Mouse (Mus musculus) brown adipose tissue, adult 24 weeks (tissue): ENCODE measurements around the gene Pkib. TPM values are rescaled to one million over a fixed set of nuclear protein-coding genes. Genes with fewer than 3 reads are reported as not detected.

Experiments
- H3K27ac ChIP-seq: fragments of 200-500 bp; replicated peaks from 2 replicates; pipeline ENCODE4 v1.5.1; 2012; ENCODE audit warnings: low read depth, mild to moderate bottlenecking, low read length
- H3K4me1 ChIP-seq: fragments of 200-500 bp; 2 replicates; pipeline ENCODE4 v1.6.1; 2012; ENCODE audit warnings: low read length, mixed read lengths; ENCODE audit not compliant: control insufficient read depth, insufficient read depth, insufficient read length
- H3K4me3 ChIP-seq: fragments of 200-500 bp; 2 replicates; pipeline ENCODE4 v1.5.1; 2012; ENCODE audit warnings: low read depth, mild to moderate bottlenecking, low read length, moderate library complexity; ENCODE audit not compliant: insufficient read depth
- polyA plus RNA-seq: library from polyadenylated mRNA; stranded (reverse); fragments of >200 nt; gene quantifications from 2 replicates; pipeline ENCODE4 v1.2.4, GENCODE M21; 2012; ENCODE audit not compliant: missing spikeins, insufficient read depth, insufficient read length

The Pkib gene
- polyA plus RNA-seq, 1 experiment, result not detected

DNA sequence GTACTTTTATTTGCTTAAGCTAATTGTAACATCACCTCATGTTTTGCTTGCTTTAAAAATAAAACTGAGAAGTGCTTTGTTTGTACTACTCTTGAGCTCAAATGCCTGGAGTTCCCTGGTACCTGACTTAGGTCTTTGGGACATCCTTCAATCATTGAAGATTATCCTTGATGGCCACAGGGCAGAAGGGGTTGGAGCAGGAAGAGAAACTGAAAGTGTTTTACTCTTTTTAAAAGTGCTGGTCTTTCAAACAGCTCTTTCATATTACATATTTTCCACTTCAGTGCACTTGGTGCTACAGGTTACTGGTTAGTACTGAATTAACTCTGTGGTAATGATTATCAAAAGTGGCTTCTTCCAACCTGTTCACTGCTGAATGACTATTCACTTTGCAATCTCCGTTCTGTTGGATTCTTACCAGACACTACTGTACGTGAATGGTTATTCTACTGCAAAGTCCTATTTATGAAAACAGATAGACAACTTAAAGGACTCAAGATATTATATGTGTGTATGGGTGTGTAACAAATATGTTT is 123.5 kb downstream of the Pkib start:
- H3K4me1 ChIP-seq, result no peaks in the 10 kb centered on the region
- no peak overlapping the region for H3K27ac ChIP-seq
- no peak overlapping the region for H3K4me3 ChIP-seq

DNA sequence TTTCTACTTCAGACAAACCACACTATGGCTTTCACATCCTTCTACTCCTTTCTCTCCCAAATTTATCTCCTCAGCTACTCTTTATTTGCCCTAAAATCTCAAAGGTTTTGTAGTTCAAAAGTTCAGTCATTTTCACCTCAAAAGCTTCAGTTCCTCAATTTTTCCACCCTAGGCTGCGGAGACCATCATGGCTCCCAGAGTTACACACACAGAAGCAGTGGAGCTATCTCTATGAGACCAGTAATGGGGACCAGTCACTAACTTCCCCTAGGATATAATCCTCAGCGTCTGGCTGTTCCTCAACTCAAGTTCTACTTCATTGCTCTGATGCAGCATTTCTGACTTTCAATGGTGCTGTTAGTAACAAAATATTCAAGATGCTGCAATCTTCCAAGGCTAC is 127.2 kb downstream of the Pkib start:
- Histone ChIP-seq H3K4me1 (no peaks in the 10 kb centered on the region), H3K4me3 (no peak overlapping the region), H3K27ac (no peak overlapping the region)

DNA sequence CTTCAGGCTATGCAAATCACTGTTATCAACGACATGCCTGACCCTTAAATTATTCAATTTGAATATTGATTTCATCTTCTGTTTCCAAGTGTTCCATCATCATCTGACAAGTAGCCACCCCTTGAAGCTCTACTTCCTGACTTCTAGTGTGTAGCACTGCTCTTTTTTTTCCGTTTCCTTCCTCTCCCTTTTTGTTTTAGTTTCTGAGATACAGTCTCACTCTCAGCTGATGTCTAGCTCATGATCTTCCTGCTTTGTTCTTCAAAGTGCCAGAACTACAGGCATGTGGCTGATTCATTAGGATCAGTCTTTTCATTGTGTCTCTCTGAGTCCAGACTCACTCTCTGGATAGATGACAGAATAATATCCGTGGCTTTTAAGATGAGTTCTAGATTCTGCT is 128.9 kb downstream of the Pkib start:
- Histone ChIP-seq H3K27ac (no peak overlapping the region), H3K4me1 (no peaks in the 10 kb centered on the region), H3K4me3 (no peak overlapping the region)

DNA sequence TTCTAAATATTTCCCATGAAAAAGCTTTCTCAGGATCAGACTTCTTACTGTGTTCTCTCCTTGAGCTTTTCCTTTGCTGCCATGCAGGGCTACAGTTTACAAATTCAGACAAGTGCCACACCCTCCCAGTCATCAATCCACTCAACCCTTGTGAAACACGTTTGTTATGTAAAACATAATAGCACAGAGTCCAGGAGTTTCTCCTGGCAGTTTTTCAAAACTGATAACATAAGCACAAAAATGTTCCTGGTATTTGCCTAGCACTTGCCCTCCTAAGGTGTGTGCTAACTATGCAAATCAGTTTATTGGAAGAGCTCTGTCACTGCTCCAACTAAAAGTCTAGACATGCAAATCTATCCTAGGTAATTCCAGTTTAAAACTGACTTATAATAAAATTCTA is 131.3 kb downstream of the Pkib start:
- Histone ChIP-seq H3K4me3 (no peak overlapping the region), H3K4me1 (no peaks in the 10 kb centered on the region), H3K27ac (no peak overlapping the region)

DNA sequence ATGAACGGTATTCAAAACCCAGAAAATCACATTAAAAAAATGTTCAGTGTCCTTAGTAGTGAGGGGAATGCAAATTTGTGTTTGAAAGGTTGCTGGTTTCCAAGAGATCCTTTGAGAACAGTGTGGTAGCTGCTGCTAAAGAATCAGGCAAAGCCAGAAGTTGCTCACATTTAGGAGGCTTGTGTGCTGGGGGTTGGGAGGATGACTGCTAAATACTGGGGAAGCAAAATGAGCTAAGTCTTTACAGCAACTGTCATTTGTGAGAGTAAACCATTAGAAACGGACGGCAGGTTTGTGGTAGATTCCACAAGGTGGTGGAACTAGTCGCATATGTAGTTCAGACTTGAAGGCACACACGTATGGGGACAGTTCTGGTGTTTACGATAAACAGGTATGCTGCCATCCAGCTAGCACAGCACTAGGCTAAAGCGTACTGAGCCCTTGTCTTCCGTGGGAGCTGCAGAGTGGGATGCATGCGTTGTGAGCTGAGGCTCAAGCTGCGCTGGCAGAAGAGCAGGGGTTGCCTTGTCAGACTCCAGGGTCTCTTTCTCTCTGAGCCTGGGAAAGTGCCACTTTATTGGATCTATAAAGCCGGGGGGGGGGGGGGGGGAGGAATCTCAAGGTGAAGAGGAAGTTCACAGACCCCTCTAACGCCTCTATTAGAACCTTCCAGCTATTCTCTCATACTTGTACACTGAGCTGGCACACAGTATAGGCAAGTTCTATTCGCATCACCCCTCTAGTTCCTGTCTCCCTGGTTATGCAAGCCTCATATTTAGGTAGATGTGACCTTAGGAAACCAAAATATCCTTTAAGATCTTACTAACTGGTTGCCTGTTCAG is 151.7 kb downstream of the Pkib start:
- H3K4me1 ChIP-seq, result no peaks in the 10 kb centered on the region
- no peak overlapping the region for H3K27ac ChIP-seq
- no peak overlapping the region for H3K4me3 ChIP-seq

DNA sequence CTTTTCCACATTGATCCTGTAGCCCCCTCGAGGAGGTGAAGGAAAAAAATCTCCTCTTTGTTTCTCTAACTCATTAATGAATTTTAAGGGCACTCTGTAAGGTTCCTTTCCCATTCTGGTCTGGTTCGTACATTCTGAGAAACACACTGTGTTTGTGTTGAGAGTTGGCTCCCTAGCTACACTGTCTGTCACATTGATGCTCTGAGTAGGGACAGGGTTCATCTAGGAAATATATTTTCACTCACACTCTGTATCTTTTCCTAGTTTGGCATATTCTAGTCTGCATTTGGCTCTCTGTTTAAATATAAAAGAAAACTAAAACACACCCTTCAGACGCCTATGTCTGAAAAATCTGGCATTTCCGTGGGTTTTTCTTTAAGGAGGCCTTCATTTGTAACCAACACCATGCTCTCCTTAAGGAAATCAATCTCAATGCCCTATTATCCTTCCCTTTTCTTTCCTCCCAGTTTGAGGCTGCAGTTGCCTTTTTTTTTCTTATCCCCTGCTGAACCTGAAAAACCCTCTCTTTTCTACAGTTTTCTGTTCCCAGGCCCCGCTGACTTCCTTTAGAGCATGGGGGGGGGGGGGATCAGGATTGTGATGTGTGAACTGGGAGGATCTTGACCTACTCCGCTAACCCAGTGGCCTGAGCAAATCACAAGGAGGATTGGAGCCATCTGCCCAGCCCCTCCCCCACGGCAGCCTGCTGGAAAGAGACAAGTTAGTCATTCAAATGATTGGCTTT is 152.5 kb downstream of the Pkib start:
- Histone ChIP-seq H3K4me3 (no peak overlapping the region), H3K27ac (no peak overlapping the region), H3K4me1 (no peaks in the 10 kb centered on the region)

DNA sequence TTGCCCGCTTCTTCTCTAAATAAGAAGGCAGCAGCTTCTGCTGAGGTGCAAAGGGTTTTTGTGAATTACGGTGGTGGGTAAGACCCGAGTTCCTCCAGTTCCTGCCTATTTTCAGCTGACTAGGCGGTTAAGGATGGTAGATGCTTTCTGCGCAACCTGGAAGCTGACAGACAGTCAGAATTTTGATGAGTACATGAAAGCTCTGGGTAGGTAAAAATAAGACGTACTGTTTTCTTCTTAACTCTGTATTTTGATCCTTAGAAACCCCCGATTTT is 153.0 kb downstream of the Pkib start, which contains the start of gene Fabp7:
TSS of gene Fabp7 (plus strand) at position 6 of the 275 bp plus-strand sequence.
- no peak within 1 kb of the TSS for H3K27ac ChIP-seq
- H3K4me1 ChIP-seq, result no peaks in the 10 kb centered on the region
- H3K4me3 ChIP-seq, result no peak within 1 kb of the TSS

DNA sequence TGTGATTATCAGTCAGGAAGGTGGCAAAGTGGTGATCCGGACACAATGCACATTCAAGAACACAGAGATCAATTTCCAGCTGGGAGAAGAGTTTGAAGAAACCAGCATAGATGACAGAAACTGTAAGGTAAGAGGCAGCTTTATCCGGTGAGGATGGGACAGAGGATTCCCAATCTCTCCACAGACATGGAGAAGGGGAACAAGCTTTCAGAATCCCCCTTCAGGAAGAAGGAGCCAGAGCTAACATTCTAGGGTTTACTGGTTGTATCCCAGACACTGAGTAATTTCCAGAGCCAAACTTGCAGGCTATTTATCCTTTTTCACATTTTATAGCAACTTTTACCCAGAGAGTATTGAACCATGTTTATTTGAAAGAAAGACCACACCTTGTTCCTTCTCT is 153.8 kb downstream of the Pkib start:
- no peak overlapping the region for H3K4me3 ChIP-seq
- no peak overlapping the region for H3K27ac ChIP-seq
- H3K4me1 ChIP-seq, result no peaks in the 10 kb centered on the region

Other genes starting within 250 kb of the Pkib start
- gene Hsf2, start 145.6 kb upstream of the Pkib start, polyA plus RNA-seq, result 8.1 and 9.8 TPM in 2 replicates
- gene Serinc1, start 99.5 kb upstream of the Pkib start, polyA plus RNA-seq, result 167 and 190 TPM in 2 replicates
- not detected in 2 replicates for gene Fabp7, start 152.9 kb downstream of the Pkib start, polyA plus RNA-seq
- 112 and 154 TPM in 2 replicates for gene Smpdl3a, start 162.4 kb downstream of the Pkib start, polyA plus RNA-seq